Mouse (Mus musculus): ENCODE data around the gene Chmp1a. TPM values are rescaled to one million over a fixed set of nuclear protein-coding genes. Genes with fewer than 3 reads are reported as not detected.
"Not testable (repeated sequence)": the region's sequence is repeated elsewhere in the genome, so short reads cannot be mapped to it uniquely, and the experiment has no call there.

Gene Chmp1a
- 100 to 1,000 TPM in 1 of 2 experiments, 10 to 100 TPM in 1; 95.8 to 113 TPM for total RNA-seq (2021)

GRCm38 (mm10) chr8:123212321-123213117 is at the start of gene Chmp1a, which contains the start of gene Spata33:
Gene Chmp1a, minus strand, starts transcription at chr8:123212763.
Gene Spata33, plus strand, starts transcription at chr8:123212832.
- DNase-seq (ENCODE audit: low spot score in 2 of 2) = peak; percentile 85 to 87
- intact Hi-C loops (cut with DNase I) = loop anchor here (10.0 kb wide), 1 partner anchor 318 kb away; no protein-coding TSS in a partner anchor

DNA sequence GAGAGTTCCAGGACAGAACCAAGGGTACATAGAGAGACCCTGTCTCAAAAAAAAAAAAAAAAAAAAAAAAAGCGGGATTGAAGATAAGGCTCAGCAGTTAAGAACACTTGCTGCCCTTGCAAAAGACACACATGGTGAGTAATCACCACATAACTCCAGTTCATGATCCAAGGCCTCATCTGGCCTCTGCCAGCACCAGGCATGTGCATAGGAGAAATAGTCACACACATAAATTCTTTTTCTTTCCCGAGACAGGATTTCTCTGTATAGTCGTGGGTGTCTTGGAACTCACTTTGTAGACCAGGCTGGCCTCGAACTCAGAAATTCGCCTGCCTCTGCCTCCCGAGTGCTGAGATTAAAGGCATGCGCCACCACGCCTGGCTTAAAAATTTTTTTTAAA is 45.0 kb upstream of the Chmp1a start:
- DNase-seq (ENCODE audit: low spot score in 2 of 2); intact Hi-C loops (cut with DNase I): not testable (repeated sequence)

DNA sequence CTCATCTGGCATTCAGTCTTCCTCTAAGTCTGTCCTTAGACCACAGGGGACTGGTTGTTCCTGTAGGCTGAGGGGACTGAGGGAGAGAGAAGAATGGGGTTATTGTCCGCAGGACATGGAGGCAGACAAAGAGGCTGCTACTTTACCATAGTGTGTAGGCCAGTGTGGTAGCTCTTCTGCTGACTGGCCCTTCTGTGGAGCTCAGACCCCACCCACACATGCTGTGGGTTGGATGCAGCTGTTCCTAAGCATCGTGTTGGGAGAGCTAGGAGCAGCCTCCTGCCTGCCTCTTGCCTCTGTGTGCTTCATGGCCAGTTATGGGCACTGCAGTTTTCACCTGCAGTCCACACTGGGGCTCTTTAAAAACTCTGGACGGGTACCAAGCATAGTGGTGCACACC is 44.6 kb upstream of the Chmp1a start:
- peak; percentile 35 to 44 for DNase-seq (ENCODE audit: low spot score in 2 of 2)
- intact Hi-C loops (cut with DNase I) = no loop called here

GRCm38 (mm10) chr8:123255170-123255569 is 42.6 kb upstream of the Chmp1a start:
- DNase-seq (ENCODE audit: low spot score in 2 of 2) = no peak
- intact Hi-C loops (cut with DNase I) = no loop called here

- intact Hi-C loops (cut with DNase I) = no loop called here
- DNase-seq (ENCODE audit: low spot score in 2 of 2) = peak; percentile 80 to 87
Measured at GRCm38 (mm10) chr8:123254099-123254885, 41.7 kb upstream of the Chmp1a start, which contains the start of the genes Zfp276 and Vps9d1. Gene Zfp276, plus strand, starts transcription at chr8:123254195. Gene Vps9d1, minus strand, starts transcription at chr8:123254348.

DNA sequence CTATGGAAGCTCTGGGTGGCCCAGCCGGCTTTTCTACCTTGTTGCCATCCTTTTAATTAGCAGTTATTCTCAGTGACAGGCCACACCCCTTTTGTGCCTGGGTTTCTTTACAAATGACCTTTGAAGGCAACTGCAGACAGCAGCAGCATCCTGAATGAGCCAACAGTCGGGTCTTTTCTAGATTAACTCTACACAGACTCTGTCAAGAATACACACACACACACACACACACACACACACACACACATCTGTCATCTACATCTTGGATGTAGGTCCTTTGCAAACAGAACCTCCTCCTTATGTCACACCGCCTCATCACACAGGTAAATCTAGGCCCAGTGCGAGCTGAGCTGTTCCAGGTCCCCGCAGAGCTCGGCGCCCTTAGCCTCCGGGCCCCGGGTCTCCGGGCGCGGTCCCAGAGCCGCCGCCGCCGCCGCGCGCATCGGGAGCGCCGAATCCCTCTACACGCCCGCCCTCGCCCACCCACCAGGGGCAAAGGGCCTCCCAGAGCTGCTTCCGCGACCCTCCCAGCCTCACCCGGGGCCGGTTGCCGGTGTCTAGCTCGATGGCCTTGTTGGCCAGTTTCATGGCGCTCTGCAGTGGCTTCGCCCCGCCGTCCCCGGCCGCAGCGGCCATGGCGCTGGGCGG is 41.0 kb upstream of the Chmp1a start:
- no peak for DNase-seq (ENCODE audit: low spot score in 2 of 2)

GRCm38 (mm10) chr8:123252925-123253324 is 40.4 kb upstream of the Chmp1a start:
- intact Hi-C loops (cut with DNase I) = no loop called here
- no peak for DNase-seq (ENCODE audit: low spot score in 2 of 2)

More for the DNA sequence above, 41.0 kb upstream of the Chmp1a start:
- intact Hi-C loops (cut with DNase I) = no loop called here

- DNase-seq (ENCODE audit: low spot score in 2 of 2) = no peak
- intact Hi-C loops (cut with DNase I) = no loop called here
Measured at GRCm38 (mm10) chr8:123250940-123251339, 38.4 kb upstream of the Chmp1a start.

DNA sequence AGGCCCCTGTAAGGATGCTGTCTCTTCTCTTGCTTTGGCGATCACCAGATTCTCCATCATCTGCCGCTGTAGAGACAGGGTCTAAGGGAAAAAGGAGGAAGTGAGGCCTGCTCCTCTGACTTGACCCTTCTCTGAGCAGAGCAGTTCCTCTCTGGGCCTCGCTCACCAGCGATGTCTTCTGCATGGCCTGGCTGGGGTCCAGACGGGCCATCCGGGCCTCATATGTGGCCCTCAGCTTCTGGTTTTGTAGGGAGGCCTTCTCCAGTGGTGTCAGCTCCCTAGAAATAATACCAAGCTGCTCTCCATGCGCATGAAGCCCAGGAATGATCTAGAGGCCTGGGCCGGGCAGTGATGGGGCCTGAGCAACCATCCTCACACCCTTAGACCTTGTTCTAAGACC is 36.0 kb upstream of the Chmp1a start:
- DNase-seq (ENCODE audit: low spot score in 2 of 2) = no peak
- intact Hi-C loops (cut with DNase I) = no loop called here

GRCm38 (mm10) chr8:123247748-123248147 is 35.2 kb upstream of the Chmp1a start:
- DNase-seq (ENCODE audit: low spot score in 2 of 2) = no peak
- intact Hi-C loops (cut with DNase I) = no loop called here

DNA sequence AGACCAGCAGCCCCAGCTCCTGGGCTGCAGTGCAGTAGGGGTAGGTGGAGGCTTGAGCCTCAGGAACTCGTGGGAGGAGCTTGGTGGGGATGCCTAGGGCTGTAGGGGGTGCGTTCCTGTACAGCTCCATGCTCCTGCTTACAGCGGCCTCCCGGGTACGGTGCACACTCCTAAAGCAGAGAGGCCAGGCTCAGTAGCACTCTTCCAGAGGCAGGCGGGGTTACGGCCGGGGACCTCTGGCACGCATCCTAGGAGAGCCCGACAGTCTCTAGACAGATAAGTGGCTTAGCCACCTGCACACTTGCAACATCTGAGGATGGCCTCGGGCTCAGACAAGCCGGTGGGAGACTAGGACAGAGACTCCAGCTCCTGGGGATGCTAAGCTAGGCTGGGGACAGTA is 33.0 kb upstream of the Chmp1a start:
- intact Hi-C loops (cut with DNase I) = no loop called here
- no peak for DNase-seq (ENCODE audit: low spot score in 2 of 2)

DNA sequence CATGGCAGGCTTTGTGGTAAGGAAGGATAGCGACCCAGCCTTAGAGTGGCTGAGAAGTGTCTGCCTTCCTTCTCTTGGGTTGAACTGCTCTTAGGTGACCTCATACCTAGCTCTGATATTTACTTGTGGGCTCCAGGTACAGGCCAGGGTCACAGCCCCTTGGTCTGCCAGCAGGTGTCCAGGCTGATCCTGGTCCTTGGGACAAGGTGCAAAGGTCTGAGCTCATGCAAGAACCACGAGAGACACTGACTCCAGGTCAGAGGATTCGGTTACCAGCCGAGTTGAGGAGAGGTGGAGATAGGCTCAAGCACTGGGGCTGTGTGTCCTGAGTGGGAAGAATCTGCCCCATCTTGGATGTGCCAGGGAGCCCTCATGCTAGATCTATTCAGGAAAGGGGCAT is 31.8 kb upstream of the Chmp1a start:
- intact Hi-C loops (cut with DNase I) = no loop called here

DNA sequence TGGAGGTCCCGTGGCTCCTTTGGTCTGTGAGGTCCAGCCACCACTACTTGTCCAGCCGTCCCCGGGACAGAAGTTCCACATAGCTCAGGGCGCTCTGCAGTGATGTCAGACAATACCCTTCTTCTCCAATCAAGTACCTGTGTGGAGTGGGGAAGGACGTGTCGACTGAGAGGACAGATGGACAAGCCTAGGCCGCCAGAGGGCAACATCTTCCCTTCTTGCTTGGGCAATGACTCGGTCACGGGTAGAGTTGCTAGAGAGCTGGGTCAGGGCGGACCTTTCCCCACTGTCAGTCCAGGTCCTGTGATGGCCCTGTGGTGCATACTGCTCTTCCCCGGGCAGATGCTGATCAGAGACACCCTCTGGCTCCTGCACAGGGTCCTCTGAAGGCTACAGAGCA is 30.5 kb upstream of the Chmp1a start:
- DNase-seq (ENCODE audit: low spot score in 2 of 2) = no peak
- intact Hi-C loops (cut with DNase I) = no loop called here

More for the DNA sequence above, 31.8 kb upstream of the Chmp1a start:
- DNase-seq (ENCODE audit: low spot score in 2 of 2) = no peak

GRCm38 (mm10) chr8:123242107-123242923 is 29.8 kb upstream of the Chmp1a start:
- intact Hi-C loops (cut with DNase I) = no loop called here
- no peak for DNase-seq (ENCODE audit: low spot score in 2 of 2)

DNA sequence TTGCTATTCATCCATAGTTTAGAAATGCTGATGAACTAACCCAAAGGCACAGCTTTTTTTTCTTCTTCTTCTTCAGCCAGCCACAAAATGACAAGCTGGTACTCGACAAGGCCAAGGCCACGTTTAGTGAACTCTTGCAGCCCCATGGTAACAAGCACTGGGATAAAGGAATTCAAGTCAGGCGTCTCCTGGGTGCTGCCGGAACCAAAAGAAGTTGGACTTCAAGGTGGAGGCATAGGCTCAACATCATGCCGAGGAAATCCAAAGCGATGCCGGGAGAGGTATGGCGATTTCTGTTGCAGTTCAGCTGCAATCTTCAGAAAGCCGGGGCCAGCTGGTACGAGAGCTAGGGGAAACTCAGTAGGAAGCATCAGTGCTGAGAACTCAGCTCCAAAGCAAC is 26.8 kb upstream of the Chmp1a start:
- intact Hi-C loops (cut with DNase I) = no loop called here
- DNase-seq (ENCODE audit: low spot score in 2 of 2) = no peak

DNA sequence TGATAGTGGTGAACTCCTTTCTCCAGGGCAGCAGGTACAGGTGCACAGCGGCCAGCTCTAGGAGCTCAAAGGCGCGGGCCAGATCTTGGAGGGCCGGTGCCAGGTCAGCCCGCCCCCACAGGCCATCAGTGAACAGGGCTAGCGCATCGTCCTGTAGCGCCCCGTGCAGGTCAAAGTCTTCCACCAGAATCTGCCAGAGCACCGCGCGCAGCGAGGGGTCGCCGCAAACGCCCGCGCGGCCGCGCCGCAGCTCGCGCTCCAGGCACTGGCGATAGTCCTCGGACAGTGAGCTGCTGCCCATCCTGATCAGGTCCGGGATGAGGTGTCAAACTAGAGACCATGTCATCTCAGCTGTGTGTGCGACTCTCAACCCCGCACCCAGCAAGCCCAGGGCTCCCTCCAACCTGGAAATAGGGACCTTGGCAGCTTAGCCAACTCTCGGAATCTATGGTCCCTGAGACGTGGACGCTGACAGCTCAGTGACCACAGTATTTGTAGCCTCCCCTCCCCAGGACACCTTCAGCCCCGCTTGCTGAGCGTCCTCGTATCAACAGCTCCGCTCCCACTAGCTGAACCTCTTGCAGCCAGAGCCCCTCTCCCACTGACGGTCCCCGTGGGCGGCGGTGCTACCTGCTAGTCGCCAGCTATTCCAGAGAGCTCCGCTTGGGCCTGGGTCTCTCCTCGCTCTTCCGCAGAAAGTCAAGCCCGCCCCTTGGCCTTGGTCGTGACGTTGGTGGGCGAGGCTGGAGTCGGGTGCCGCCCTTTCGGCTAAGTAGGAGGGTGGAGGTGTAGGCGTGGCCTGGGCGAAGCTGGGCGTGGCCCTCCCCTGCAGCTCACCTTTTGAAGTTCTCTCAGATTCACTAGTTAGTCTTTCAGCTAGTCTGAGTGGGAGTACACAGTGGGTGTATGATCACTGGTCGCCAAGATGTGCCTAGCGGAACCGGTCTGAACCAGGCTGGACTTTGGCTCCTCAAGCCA is 23.2 kb upstream of the Chmp1a start, which contains the start of gene Spata2l:
Gene Spata2l, minus strand, starts transcription at position 714 of the 978 bp plus-strand sequence.
- DNase-seq (ENCODE audit: low spot score in 2 of 2) = peak; percentile 84 to 85
- intact Hi-C loops (cut with DNase I) = no loop called here

DNA sequence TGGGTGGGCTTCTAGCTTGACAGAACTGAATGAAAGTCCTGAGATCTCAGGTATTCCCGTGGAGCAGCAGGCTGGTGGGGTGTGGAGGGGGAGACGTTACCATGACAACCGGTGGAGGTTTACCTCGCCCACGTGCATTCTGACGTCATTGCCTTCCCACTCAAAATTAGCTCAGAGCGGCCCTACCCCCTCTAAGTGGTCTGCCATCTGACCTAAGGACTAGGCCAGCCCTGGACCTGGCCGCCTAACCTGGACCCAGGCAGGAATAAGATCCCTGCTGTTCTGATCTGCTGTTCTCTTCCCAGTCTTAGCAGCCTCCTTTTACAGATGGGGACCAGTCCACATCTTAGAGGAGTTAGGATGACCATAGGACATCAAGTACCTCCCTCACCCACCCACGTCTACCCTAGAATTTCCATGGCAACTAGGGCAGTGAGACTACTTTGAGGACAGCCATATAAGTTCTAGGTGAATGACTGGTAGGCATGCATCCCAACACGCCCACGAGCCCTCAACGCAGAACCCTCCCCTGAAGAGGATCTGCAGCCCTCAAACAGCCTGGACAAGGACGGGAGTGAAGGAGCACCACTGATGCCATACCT is 22.5 kb upstream of the Chmp1a start:
- intact Hi-C loops (cut with DNase I) = no loop called here

DNA sequence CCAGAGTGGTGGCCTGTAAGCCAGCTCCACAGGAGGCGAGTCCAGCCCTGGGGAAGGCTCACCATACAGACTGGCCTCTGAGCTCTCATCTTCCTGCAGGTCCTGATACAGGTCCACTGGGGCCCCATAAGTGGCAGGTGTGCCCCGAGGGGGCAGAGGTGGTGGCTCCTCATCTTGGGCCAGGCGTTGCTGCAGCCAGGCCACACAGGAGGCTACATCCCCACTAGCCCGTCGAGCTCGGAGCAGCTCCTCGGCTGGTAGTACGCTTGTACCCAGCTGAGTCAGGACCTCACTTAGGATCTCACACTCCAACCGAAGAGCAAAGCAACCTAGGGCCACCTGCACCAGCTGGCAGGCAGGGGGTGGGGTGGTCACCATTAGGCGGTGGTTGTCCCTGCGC is 21.2 kb upstream of the Chmp1a start:
- intact Hi-C loops (cut with DNase I) = no loop called here
- DNase-seq (ENCODE audit: low spot score in 2 of 2) = peak; percentile 30 to 35

More for the DNA sequence above, 22.5 kb upstream of the Chmp1a start:
- peak; percentile 85 to 86 for DNase-seq (ENCODE audit: low spot score in 2 of 2)
